Mouse (Mus musculus) frontal cortex, adult 2 months (tissue): ENCODE results near the gene Cyp11a1. TPM values are rescaled to one million over a fixed set of nuclear protein-coding genes. Genes with fewer than 3 reads are reported as not detected.

Experiments used
- DNase-seq, 2 experiments: peaks; one replicate each; pipeline ENCODE4 v3.0.0; 2022; ENCODE audit warnings: low spot score in 1 of 2; ENCODE audit errors: extremely low spot score in 1 of 2
- polyA plus RNA-seq: library from polyadenylated mRNA; depleted of rRNA; stranded (reverse); fragments of >200 nt; gene quantifications from 2 replicates; pipeline ENCODE4 v1.2.3, GENCODE M21; 2012

Gene Cyp11a1
- polyA plus RNA-seq, 1 experiment: 5.5 TPM

- no peak for DNase-seq
These were observed 34.8 kb downstream of the Cyp11a1 start for GRCm38 (mm10) chr9:58040977-58041376.

GRCm38 (mm10) chr9:58042391-58042790, 36.2 kb downstream of the Cyp11a1 start:
- DNase-seq: no peak

GRCm38 (mm10) chr9:58043496-58044017, 37.3 kb downstream of the Cyp11a1 start:
- no peak for DNase-seq

- no peak for DNase-seq
These were observed 38.6 kb downstream of the Cyp11a1 start for GRCm38 (mm10) chr9:58044828-58045227.

GRCm38 (mm10) chr9:58045646-58046045, 39.4 kb downstream of the Cyp11a1 start:
- no peak for DNase-seq

- no peak for DNase-seq
These were observed 40.9 kb downstream of the Cyp11a1 start for GRCm38 (mm10) chr9:58047061-58047460.

GRCm38 (mm10) chr9:58048621-58049020, 42.4 kb downstream of the Cyp11a1 start:
- no peak for DNase-seq

- DNase-seq: no peak
These were observed 43.0 kb downstream of the Cyp11a1 start for GRCm38 (mm10) chr9:58049186-58049585.

- DNase-seq: no peak
These were observed 43.6 kb downstream of the Cyp11a1 start for GRCm38 (mm10) chr9:58049861-58050260.

GRCm38 (mm10) chr9:58051937-58052336, 45.7 kb downstream of the Cyp11a1 start:
- no peak for DNase-seq

GRCm38 (mm10) chr9:58053102-58053501, 46.9 kb downstream of the Cyp11a1 start:
- peak; percentile 64 to 84 for DNase-seq

GRCm38 (mm10) chr9:58053544-58053943, 47.3 kb downstream of the Cyp11a1 start:
- DNase-seq: no peak

GRCm38 (mm10) chr9:58054032-58054431, 47.8 kb downstream of the Cyp11a1 start:
- DNase-seq: no peak

GRCm38 (mm10) chr9:58055666-58056065, 49.5 kb downstream of the Cyp11a1 start:
- DNase-seq: no peak

- DNase-seq: no peak
These were observed 53.7 kb downstream of the Cyp11a1 start for GRCm38 (mm10) chr9:58059920-58060319.

- no peak for DNase-seq
These were observed 54.8 kb downstream of the Cyp11a1 start for GRCm38 (mm10) chr9:58060677-58061667.

GRCm38 (mm10) chr9:58063531-58063930, 57.3 kb downstream of the Cyp11a1 start, which contains the start of gene Stra6:
TSS of gene Stra6 (plus strand) at chr9:58063788.
- no peak for DNase-seq

GRCm38 (mm10) chr9:58065532-58065931, 59.3 kb downstream of the Cyp11a1 start:
- DNase-seq: no peak

- peak in 1 of 2 experiments; percentile 40 for DNase-seq
These were observed 59.9 kb downstream of the Cyp11a1 start for GRCm38 (mm10) chr9:58065977-58066730.

- peak; percentile 86 to 89 for DNase-seq
These were observed 60.5 kb downstream of the Cyp11a1 start for GRCm38 (mm10) chr9:58066731-58067095.

- DNase-seq: peak; percentile 63 to 78
These were observed 61.3 kb downstream of the Cyp11a1 start for GRCm38 (mm10) chr9:58067546-58067945.
